Comparison of ENCODE assay signal across 8 mouse cellular contexts in genomic region chr13:3917571-3918311, GRCm38 (mm10). TPM values are rescaled to one million over a fixed set of nuclear protein-coding genes. Genes with fewer than 3 reads are reported as not detected.
DNase-seq lines count a peak whose midpoint lies in the region; ATAC-seq and TF ChIP-seq lines count a peak whose summit lies in the region.

Gene Net1, minus strand, starts transcription at chr13:3918220.
Gene Tubal3, plus strand, starts transcription at chr13:3918274.

- H3K27ac ChIP-seq in forebrain, postnatal 0 days (ENCODE audit: low read depth, low read length), result peak within 1 kb of the TSS; percentile 66; the same call in 1 of the 2 replicates
- H3K27ac ChIP-seq in lung, embryonic 16.5 days (ENCODE audit: low read length), result peak within 1 kb of the TSS; percentile 83

- WGBS in forebrain, postnatal 0 days, result under 1% methylated on average over 52 of the region's 52 CpGs
- WGBS in lung, embryonic 16.5 days, result under 1% methylated on average over 52 of the region's 52 CpGs

- H3K36me3 ChIP-seq in G1E (replicated peaks), result peaks cover 22% of the 10 kb centered on the region
- no peaks in the 10 kb centered on the region for H3K36me3 ChIP-seq in forebrain, postnatal 0 days (ENCODE audit: insufficient read depth)
- peaks cover 3% of the 10 kb centered on the region; the same call in 1 of the 2 replicates for H3K36me3 ChIP-seq in lung, embryonic 16.5 days (ENCODE audit: control insufficient read depth, insufficient read depth, low read length)

- H3K4me3 ChIP-seq in G1E (ENCODE audit: low read depth, low read length), result peak within 1 kb of the TSS; percentile 98
- H3K4me3 ChIP-seq in forebrain, postnatal 0 days (ENCODE audit: low read depth, low read length), result peak within 1 kb of the TSS; percentile 82
- peak within 1 kb of the TSS; percentile 96 for H3K4me3 ChIP-seq in lung, embryonic 16.5 days (ENCODE audit: low read length)

- peak within 1 kb of the TSS; percentile 84 for H3K4me2 ChIP-seq in forebrain, postnatal 0 days (ENCODE audit: low read depth)
- peak within 1 kb of the TSS; percentile 60 for H3K4me2 ChIP-seq in lung, embryonic 16.5 days (ENCODE audit: low read depth, low read length)

- peak; percentile 91 for ATAC-seq in G1E (ENCODE audit: extremely low read depth, insufficient number of reproducible peaks, low FRiP score, poor library complexity, severe bottlenecking)
- peak; percentile 100 for ATAC-seq in forebrain, postnatal 0 days
- peak; percentile 97 to 98 for ATAC-seq in hematopoietic stem cell, adult 5-6 weeks (replicated peaks in 1 of 2; ENCODE audit: insufficient read depth in 1 of 2, low FRiP score in 2 of 2, low TSS enrichment in 1 of 2, low read depth in 1 of 2, poor library complexity in 2 of 2, severe bottlenecking in 2 of 2)
- ATAC-seq in lung, embryonic 16.5 days (ENCODE audit: low read depth), result peak; percentile 99

- no peaks in the 10 kb centered on the region for H3K9me3 ChIP-seq in G1E (replicated peaks)
- H3K9me3 ChIP-seq in forebrain, postnatal 0 days (ENCODE audit: low read length), result no peaks in the 10 kb centered on the region
- H3K9me3 ChIP-seq in lung, embryonic 16.5 days (ENCODE audit: control insufficient read depth, low read length), result no peaks in the 10 kb centered on the region; the same call in 1 of the 2 replicates

- H3K4me1 ChIP-seq in G1E (ENCODE audit: insufficient read depth, low read depth, low read length), result peaks cover 27% of the 10 kb centered on the region
- 0 out of 2 replicates have a peak, but pooled peaks cover 3% of the 10 kb centered on the region for H3K4me1 ChIP-seq in forebrain, postnatal 0 days (ENCODE audit: insufficient read depth)
- peaks cover 11% of the 10 kb centered on the region; the same call in 1 of the 2 replicates for H3K4me1 ChIP-seq in lung, embryonic 16.5 days (replicated peaks; ENCODE audit: control insufficient read depth, insufficient read depth, low read length)

- no peak for TF ChIP-seq CTCF in G1E (IDR thresholded peaks at IDR 0.05; ENCODE audit: low read depth, low read length)
- no peak for TF ChIP-seq CTCF in forebrain, postnatal 0 days (IDR thresholded peaks at IDR 0.05; ENCODE audit: low read depth)

- peak; percentile 86 for DNase-seq in G1E (ENCODE audit: low spot score)
- peak; percentile 79 to 82 for DNase-seq in cerebellum, adult 18-20 months
- DNase-seq in forebrain, postnatal 0 days, result peak; percentile 94
- peak; percentile 45 for DNase-seq in layer of hippocampus, adult 9-10 months (ENCODE audit: low spot score)
- peak; percentile 79 for DNase-seq in ovary, postnatal 10 days (ENCODE audit: low spot score)
- DNase-seq in thymus, postnatal 10 days (ENCODE audit: low spot score in 2 of 2), result peak; percentile 77 to 89

- peaks cover 7% of the 10 kb centered on the region for H3K27me3 ChIP-seq in G1E (ENCODE audit: insufficient read depth, low read length)
- no peaks in the 10 kb centered on the region for H3K27me3 ChIP-seq in forebrain, postnatal 0 days (ENCODE audit: insufficient read depth, low read length)
- H3K27me3 ChIP-seq in lung, embryonic 16.5 days (ENCODE audit: control insufficient read depth, insufficient read depth, low read depth, low read length), result no peaks in the 10 kb centered on the region

- H3K9ac ChIP-seq in forebrain, postnatal 0 days, result peak within 1 kb of the TSS; percentile 71
- H3K9ac ChIP-seq in lung, embryonic 16.5 days (ENCODE audit: low read length), result peak within 1 kb of the TSS; percentile 93

RNA-seq across cellular contexts. Expression of gene Net1, which starts in this region (rescaled TPM):
- total RNA-seq in G1E (2014; fragmentation: Nextera tagmentation) (43.6 and 47.6 TPM in 2 replicates), G1E (2017) (60.5 and 103 TPM in 2 replicates)
- 45.6 and 48.8 TPM in 2 replicates for polyA plus RNA-seq in G1E (2012)
- total RNA-seq in forebrain, postnatal 0 days (2014; rRNA removed), result 12.2 and 20.4 TPM in 2 replicates
- 11.4 and 12.4 TPM in 2 replicates for polyA plus RNA-seq in forebrain, postnatal 0 days (2015; fragmentation: Nextera tagmentation; extraction: Ambion mirVana)
- total RNA-seq in hematopoietic stem cell, adult 5-6 weeks (2017), result 137 and 192 TPM in 2 replicates
- 100 and 104 TPM in 2 replicates for polyA plus RNA-seq in lung, embryonic 16.5 days (2015; fragmentation: Nextera tagmentation; extraction: Ambion mirVana)

RNA-seq across cellular contexts. Expression of gene Tubal3, which starts in this region (rescaled TPM):
- not detected in 2 replicates for total RNA-seq in G1E (2014; fragmentation: Nextera tagmentation)
- total RNA-seq in G1E (2017), result 0.16 TPM in 1 of 2 replicates, not detected in the other
- not detected in 2 replicates for polyA plus RNA-seq in G1E (2012)
- not detected in 2 replicates for total RNA-seq in forebrain, postnatal 0 days (2014; rRNA removed)
- 0.05 TPM in 1 of 2 replicates, not detected in the other for polyA plus RNA-seq in forebrain, postnatal 0 days (2015; fragmentation: Nextera tagmentation; extraction: Ambion mirVana)
- total RNA-seq in hematopoietic stem cell, adult 5-6 weeks (2017), result not detected in 2 replicates
- polyA plus RNA-seq in lung, embryonic 16.5 days (2015; fragmentation: Nextera tagmentation; extraction: Ambion mirVana), result not detected in 2 replicates

Comparison
In these comparisons a context has a peak if more than half of its experiments do, and no peak if none do; other contexts are left out.
1. Peak in every context shown above with its lines: DNase-seq, ATAC-seq, H3K4me3 ChIP-seq and H3K27ac ChIP-seq.